In the genomic region with DNA sequence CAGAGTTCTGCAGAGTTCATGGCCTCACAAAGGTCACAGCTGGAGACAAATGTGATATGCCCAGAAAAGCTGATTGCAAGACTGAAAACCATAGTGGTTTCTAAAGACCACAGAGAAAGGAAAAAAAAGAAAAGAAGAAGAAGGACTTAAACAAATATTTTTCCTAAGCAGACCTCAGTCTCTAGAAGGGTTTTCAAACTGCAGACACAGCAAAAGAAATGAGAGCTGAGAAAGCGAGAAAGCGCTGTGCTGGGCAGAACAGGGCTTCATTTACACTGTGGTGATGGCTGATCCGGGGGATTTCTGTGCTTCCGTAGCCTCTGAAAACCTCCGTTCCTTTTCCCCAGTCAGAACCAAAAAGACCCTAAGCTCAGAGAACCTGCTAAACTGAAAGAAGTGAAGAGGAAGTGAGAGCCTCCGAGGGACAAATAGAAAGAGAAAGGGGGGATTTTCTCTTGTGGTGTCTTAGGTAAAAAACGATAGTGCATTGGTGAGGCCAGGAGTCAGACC, we compare ENCODE assay signal across 12 mouse cellular contexts. TPM values are rescaled to one million over a fixed set of nuclear protein-coding genes. Genes with fewer than 3 reads are reported as not detected.
DNase-seq lines count a peak whose midpoint lies in the region; ATAC-seq and TF ChIP-seq lines count a peak whose summit lies in the region.
"Had no signal": no experiment of that assay in that cellular context is flagged by ENCODE, and none has a peak within 500 bp of the region (broad histone marks: within the 10 kb centered on the region; RNA-seq: fewer than 3 reads in every experiment).

No protein-coding gene starts in this region.

- ATAC-seq in lung, embryonic 16.5 days (ENCODE audit: low read depth) = no peak
- ATAC-seq in hindbrain, embryonic 13.5 days (ENCODE audit: low FRiP score) = no peak
- no peak for ATAC-seq in forebrain, embryonic 14.5 days

- DNase-seq in lung, postnatal 36 days = no peak
- DNase-seq in naive thymus-derived CD4-positive, alpha-beta T cell, adult 2 months (ENCODE audit: low read depth) = peak; percentile 32
- no peak for DNase-seq in forebrain, embryonic 14.5 days (ENCODE audit: low spot score)
- no peak for DNase-seq in heart, postnatal 14 days
- DNase-seq: adrenal gland, postnatal 10 days; cerebellum, postnatal 25 days; right cerebral cortex, postnatal 25 days had no signal

- 0 out of 2 replicates have a peak, but pooled peaks cover 2% of the 10 kb centered on the region for H3K4me1 ChIP-seq in lung, embryonic 16.5 days (replicated peaks; ENCODE audit: control insufficient read depth, insufficient read depth, low read length)
- peaks cover 46% of the 10 kb centered on the region for H3K4me1 ChIP-seq in bone marrow macrophage, adult 2 months (ENCODE audit: control insufficient read depth, insufficient read depth, low read length)
- H3K4me1 ChIP-seq in hindbrain, embryonic 13.5 days (replicated peaks) = peaks cover 33% of the 10 kb centered on the region
- peaks cover 6% of the 10 kb centered on the region; the same call in 1 of the 2 replicates for H3K4me1 ChIP-seq in forebrain, embryonic 14.5 days (ENCODE audit: control insufficient read depth, insufficient read depth, low read length)

- no peaks in the 10 kb centered on the region for H3K36me3 ChIP-seq in lung, embryonic 16.5 days (ENCODE audit: control insufficient read depth, insufficient read depth, low read length)
- no peaks in the 10 kb centered on the region for H3K36me3 ChIP-seq in hindbrain, embryonic 13.5 days
- H3K36me3 ChIP-seq in forebrain, embryonic 14.5 days (ENCODE audit: control insufficient read depth, insufficient read depth, low read length) = no peaks in the 10 kb centered on the region
- H3K36me3 ChIP-seq: forebrain, embryonic 12.5 days; heart, embryonic 12.5 days had no signal

- no peaks in the 10 kb centered on the region for H3K9me3 ChIP-seq in lung, embryonic 16.5 days (ENCODE audit: control insufficient read depth, low read length)
- no peaks in the 10 kb centered on the region for H3K9me3 ChIP-seq in hindbrain, embryonic 13.5 days
- H3K9me3 ChIP-seq in forebrain, embryonic 14.5 days (replicated peaks; ENCODE audit: control insufficient read depth, low read length) = no peaks in the 10 kb centered on the region
- H3K9me3 ChIP-seq: forebrain, embryonic 12.5 days; heart, embryonic 12.5 days had no signal

- no peak overlapping the region for H3K9ac ChIP-seq in lung, embryonic 16.5 days (ENCODE audit: low read length)
- no peak overlapping the region for H3K9ac ChIP-seq in hindbrain, embryonic 13.5 days
- H3K9ac ChIP-seq in forebrain, embryonic 14.5 days (ENCODE audit: low read length) = no peak overlapping the region
- H3K9ac ChIP-seq: forebrain, embryonic 12.5 days; heart, embryonic 12.5 days had no signal

- no peak overlapping the region for H3K4me3 ChIP-seq in lung, embryonic 16.5 days (ENCODE audit: low read length)
- H3K4me3 ChIP-seq in bone marrow macrophage, adult 2 months (ENCODE audit: insufficient read depth, low read length) = peak overlapping the region; percentile 29
- H3K4me3 ChIP-seq in hindbrain, embryonic 13.5 days = no peak overlapping the region
- H3K4me3 ChIP-seq in forebrain, embryonic 14.5 days (ENCODE audit: low read depth, low read length) = no peak overlapping the region
- H3K4me3 ChIP-seq: forebrain, embryonic 12.5 days; heart, embryonic 12.5 days had no signal

- TF ChIP-seq CTCF in bone marrow macrophage, adult 2 months (IDR thresholded peaks at IDR 0.05; ENCODE audit: low read depth, low read length) = no peak

- intact Hi-C loops in heart, postnatal 14 days (cut with DNase I) = no loop called here

- H3K4me2 ChIP-seq in lung, embryonic 16.5 days (ENCODE audit: low read depth, low read length) = no peak overlapping the region
- H3K4me2 ChIP-seq in hindbrain, embryonic 13.5 days = no peak overlapping the region
- H3K4me2 ChIP-seq in forebrain, embryonic 14.5 days (ENCODE audit: low read length) = no peak overlapping the region
- H3K4me2 ChIP-seq: forebrain, embryonic 12.5 days; heart, embryonic 12.5 days had no signal

- 33% methylated on average over 7 of the region's 7 CpGs for WGBS in lung, embryonic 16.5 days
- 54% methylated on average over 7 of the region's 7 CpGs for WGBS in hindbrain, embryonic 13.5 days
- WGBS in forebrain, embryonic 14.5 days = 57% methylated on average over 7 of the region's 7 CpGs

- H3K27me3 ChIP-seq in lung, embryonic 16.5 days (ENCODE audit: control insufficient read depth, insufficient read depth, low read depth, low read length) = no peaks in the 10 kb centered on the region
- no peaks in the 10 kb centered on the region for H3K27me3 ChIP-seq in hindbrain, embryonic 13.5 days
- no peaks in the 10 kb centered on the region for H3K27me3 ChIP-seq in forebrain, embryonic 14.5 days (replicated peaks; ENCODE audit: control insufficient read depth, insufficient read depth, low read length)
- H3K27me3 ChIP-seq: forebrain, embryonic 12.5 days; heart, embryonic 12.5 days had no signal

- no peak for TF ChIP-seq POLR2A in bone marrow macrophage, adult 2 months (IDR thresholded peaks at IDR 0.05; ENCODE audit: borderline replicate concordance, low read depth, low read length)

- H3K27ac ChIP-seq in lung, embryonic 16.5 days (ENCODE audit: low read length) = peak overlapping the region; percentile 28; the same call in 1 of the 2 replicates
- peak overlapping the region; percentile 77 for H3K27ac ChIP-seq in bone marrow macrophage, adult 2 months (ENCODE audit: insufficient read depth, low read depth, low read length)
- peak overlapping the region; percentile 67 for H3K27ac ChIP-seq in hindbrain, embryonic 13.5 days
- H3K27ac ChIP-seq in forebrain, embryonic 14.5 days (ENCODE audit: low read depth, low read length) = no peak overlapping the region
- H3K27ac ChIP-seq: forebrain, embryonic 12.5 days had no signal

RNA-seq across cellular contexts. Expression of a gene that starts 57.2 kb away (rescaled TPM):
- polyA plus RNA-seq in lung, embryonic 16.5 days (2015; fragmentation: Nextera tagmentation; extraction: Ambion mirVana) = 2,362 and 2,391 TPM in 2 replicates
- polyA plus RNA-seq in bone marrow macrophage, adult 2 months (2012; ENCODE audit: insufficient read depth, insufficient read length, missing spikeins) = 1,438 and 1,604 TPM in 2 replicates
- 2,762 and 2,865 TPM in 2 replicates for polyA plus RNA-seq in hindbrain, embryonic 13.5 days (2015; fragmentation: Nextera tagmentation; extraction: Ambion mirVana)
- 3,062 and 3,353 TPM in 2 replicates for polyA plus RNA-seq in forebrain, embryonic 14.5 days (2014; fragmentation: Nextera tagmentation; extraction: Ambion mirVana)
- 1,000 to 10,000 TPM; 1,048 to 1,357 TPM for total RNA-seq in heart, postnatal 14 days (2021)

RNA-seq across cellular contexts. Expression of a gene that starts 57.8 kb away (rescaled TPM):
- 9.8 and 10.8 TPM in 2 replicates for polyA plus RNA-seq in lung, embryonic 16.5 days (2015; fragmentation: Nextera tagmentation; extraction: Ambion mirVana)
- 2.0 TPM in 2 replicates for polyA plus RNA-seq in bone marrow macrophage, adult 2 months (2012; ENCODE audit: insufficient read depth, insufficient read length, missing spikeins)
- polyA plus RNA-seq in hindbrain, embryonic 13.5 days (2015; fragmentation: Nextera tagmentation; extraction: Ambion mirVana) = 46.6 and 47.1 TPM in 2 replicates
- 45.6 and 51.6 TPM in 2 replicates for polyA plus RNA-seq in forebrain, embryonic 14.5 days (2014; fragmentation: Nextera tagmentation; extraction: Ambion mirVana)
- 1 to 10 TPM; 4.2 to 6.0 TPM for total RNA-seq in heart, postnatal 14 days (2021)
